Mouse (Mus musculus) embryonic fibroblast, embryonic 13.5 days (primary cell): ENCODE results near the gene Dpp6.

Experiments used
- CTCF ChIP-seq: IDR thresholded peaks from 2 replicates; pipeline ENCODE4 v1.5.1; 2011; ENCODE audit warnings: mild to moderate bottlenecking, control low read depth, low read length, moderate library complexity, borderline replicate concordance; ENCODE audit not compliant: insufficient read depth
- POLR2A ChIP-seq: IDR thresholded peaks from 2 replicates; pipeline ENCODE4 v1.6.1; 2011; ENCODE audit warnings: low read depth, mild to moderate bottlenecking, control low read depth, low read length, moderate library complexity

- TF ChIP-seq POLR2A (no peak), CTCF (no peak)
Measured at GRCm38 (mm10) chr5:27659781-27660180, 842.8 kb downstream of the Dpp6 start.
